Mouse (Mus musculus): ENCODE data around the gene Rd3l. TPM values are rescaled to one million over a fixed set of nuclear protein-coding genes. Genes with fewer than 3 reads are reported as not detected.

Gene Rd3l
- polyA plus RNA-seq, 1 experiment from 2014 or later, result not detected

DNA sequence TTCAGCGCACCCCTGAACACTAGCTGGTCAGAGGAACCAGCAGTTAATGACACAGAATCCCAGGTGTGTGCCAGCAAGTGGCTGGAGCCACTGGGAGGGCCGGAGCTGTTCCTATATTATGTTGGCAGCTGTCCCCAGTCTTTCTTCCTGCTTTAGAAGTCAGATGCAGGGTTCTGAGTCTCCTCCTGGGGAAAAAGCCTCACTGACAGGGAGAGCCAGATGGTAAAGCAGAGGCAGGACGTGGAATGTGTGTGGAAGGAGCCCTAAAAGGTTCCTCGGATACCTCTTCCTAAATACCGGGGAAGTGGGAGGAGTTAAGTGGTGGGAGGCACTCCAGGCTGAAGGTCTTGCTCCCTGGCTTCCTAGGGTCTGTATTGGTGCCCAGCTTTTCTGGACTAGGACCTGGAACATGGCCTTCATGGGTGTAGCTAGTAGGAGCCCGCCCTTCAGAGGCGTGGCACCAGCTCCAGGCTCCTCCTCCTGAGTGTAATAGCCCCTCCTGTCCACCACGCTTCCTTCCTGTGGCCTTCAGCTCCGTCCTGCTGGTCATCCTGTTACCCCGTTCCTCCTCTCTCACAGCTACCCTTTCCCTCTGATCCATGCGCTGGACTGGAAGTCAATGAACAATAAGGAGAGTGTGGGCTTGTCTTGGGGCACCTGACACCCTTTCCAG is 47.9 kb downstream of the Rd3l start:
- no peaks in the 10 kb centered on the region for H3K36me3 ChIP-seq
- peak; percentile 33; the same call in 1 of the 2 replicates for ATAC-seq (ENCODE audit: low FRiP score, low read depth)
- no peak overlapping the region for H3K4me3 ChIP-seq
- no peaks in the 10 kb centered on the region for H3K9me3 ChIP-seq
- no peak overlapping the region for H3K9ac ChIP-seq
- H3K4me2 ChIP-seq (replicated peaks), result no peak overlapping the region
- H3K27ac ChIP-seq, result no peak overlapping the region
- H3K27me3 ChIP-seq (replicated peaks), result no peaks in the 10 kb centered on the region
- peaks cover 6% of the 10 kb centered on the region for H3K4me1 ChIP-seq
- 61% methylated on average over 11 of the region's 11 CpGs for WGBS

DNA sequence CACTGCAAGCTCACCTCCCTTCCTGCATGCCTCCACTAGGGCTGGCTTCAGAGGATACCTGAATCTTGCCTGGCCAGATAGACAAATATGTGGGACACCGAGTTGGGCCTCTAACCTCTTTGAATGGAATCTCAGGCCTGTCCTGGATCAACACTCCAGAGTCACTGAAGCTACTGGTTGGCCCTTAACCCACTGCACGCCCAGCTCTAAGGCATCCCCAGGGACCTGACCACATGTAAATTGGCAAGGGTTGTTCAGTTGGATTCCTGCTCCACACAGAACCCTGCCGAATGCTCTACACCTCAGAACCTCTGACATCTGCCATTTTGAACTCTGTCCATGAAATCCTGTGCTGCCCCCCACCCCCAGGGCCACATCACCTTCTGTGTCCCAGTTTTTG is 48.6 kb downstream of the Rd3l start:
- WGBS, result 69% methylated on average over 3 of the region's 3 CpGs
- Histone ChIP-seq H3K4me3 (no peak overlapping the region), H3K36me3 (no peaks in the 10 kb centered on the region), H3K27me3 (replicated peaks) (no peaks in the 10 kb centered on the region), H3K27ac (no peak overlapping the region), H3K9me3 (no peaks in the 10 kb centered on the region), H3K9ac (no peak overlapping the region), H3K4me2 (replicated peaks) (no peak overlapping the region), H3K4me1 (peaks cover 5% of the 10 kb centered on the region)
- no peak for ATAC-seq (ENCODE audit: low FRiP score, low read depth)

GRCm38 (mm10) chr12:111931411-111932025 is 49.6 kb downstream of the Rd3l start:
- 87% methylated on average over 9 of the region's 9 CpGs for WGBS
- no peaks in the 10 kb centered on the region for H3K27me3 ChIP-seq (replicated peaks)
- H3K27ac ChIP-seq, result no peak overlapping the region
- H3K9me3 ChIP-seq, result no peaks in the 10 kb centered on the region
- H3K4me1 ChIP-seq, result no peaks in the 10 kb centered on the region; the same call in 1 of the 2 replicates
- no peak for ATAC-seq (ENCODE audit: low FRiP score, low read depth)
- H3K36me3 ChIP-seq, result no peaks in the 10 kb centered on the region
- H3K4me3 ChIP-seq, result no peak overlapping the region
- H3K4me2 ChIP-seq (replicated peaks), result no peak overlapping the region
- H3K9ac ChIP-seq, result no peak overlapping the region

Other genes with a start within 250 kb of the Rd3l start
- gene Klc1, start 222.5 kb downstream of the Rd3l start, polyA plus RNA-seq (2016; fragmentation: Nextera tagmentation; extraction: Ambion mirVana), result 481 and 504 TPM in 2 replicates
- 5.5 and 7.5 TPM in 2 replicates for gene Xrcc3, start 167.4 kb downstream of the Rd3l start, polyA plus RNA-seq (2016; fragmentation: Nextera tagmentation; extraction: Ambion mirVana)
- gene Zfyve21, start 167.1 kb downstream of the Rd3l start, polyA plus RNA-seq (2016; fragmentation: Nextera tagmentation; extraction: Ambion mirVana), result 48.8 and 50.9 TPM in 2 replicates
- 17.7 and 18.3 TPM in 2 replicates for gene Ppp1r13b, start 73.2 kb downstream of the Rd3l start, polyA plus RNA-seq (2016; fragmentation: Nextera tagmentation; extraction: Ambion mirVana)
- 637 and 665 TPM in 2 replicates for gene Atp5mpl, start 14.3 kb downstream of the Rd3l start, polyA plus RNA-seq (2016; fragmentation: Nextera tagmentation; extraction: Ambion mirVana)
- 0.65 and 0.75 TPM in 2 replicates for gene Tdrd9, start 9.8 kb downstream of the Rd3l start, polyA plus RNA-seq (2016; fragmentation: Nextera tagmentation; extraction: Ambion mirVana)
- gene Aspg, start 125.4 kb upstream of the Rd3l start, polyA plus RNA-seq (2016; fragmentation: Nextera tagmentation; extraction: Ambion mirVana), result 0.60 and 0.96 TPM in 2 replicates
- 5.2 and 6.0 TPM in 2 replicates for gene Kif26a, start 164.9 kb upstream of the Rd3l start, polyA plus RNA-seq (2016; fragmentation: Nextera tagmentation; extraction: Ambion mirVana)